Mouse (Mus musculus) kidney, embryonic 14.5 days (tissue): ENCODE measurements at regions not wholly inside any gene's neighbourhood (a gene's known extent, or its start where the extent isn't known, plus 50 kb on each side); places are given as distances from the start of the nearest gene placed in this dataset.

Experiments used
- ATAC-seq: fragments of 200-750 bp; cut with Nextera tagmentation; 2 replicates; pipeline ENCODE4 v1.8.0; 2017; ENCODE audit warnings: moderate number of reproducible peaks, mild to moderate bottlenecking, moderate TSS enrichment, moderate library complexity; ENCODE audit not compliant: low FRiP score, low TSS enrichment
- H3K27ac ChIP-seq: fragments of 300-500 bp; sonication (generic); 2 replicates; pipeline ENCODE4 v1.5.1; 2014; ENCODE audit warnings: low read depth, mild to moderate bottlenecking, low read length, moderate library complexity, mixed read lengths
- H3K27me3 ChIP-seq: fragments of 300-500 bp; sonication (generic); 2 replicates; pipeline ENCODE4 v1.6.1; 2014; ENCODE audit warnings: mild to moderate bottlenecking, low read length; ENCODE audit not compliant: control insufficient read depth, insufficient read depth
- H3K36me3 ChIP-seq: fragments of 300-500 bp; sonication (generic); 2 replicates; pipeline ENCODE4 v1.6.1; 2014; ENCODE audit warnings: low read length, mixed read lengths; ENCODE audit not compliant: control insufficient read depth, insufficient read depth
- H3K4me1 ChIP-seq: fragments of 300-500 bp; sonication (generic); 2 replicates; pipeline ENCODE4 v1.6.1; 2014; ENCODE audit warnings: low read length, mixed read lengths; ENCODE audit not compliant: control insufficient read depth, insufficient read depth
- H3K4me2 ChIP-seq: fragments of 300-500 bp; sonication (generic); replicated peaks from 2 replicates; pipeline ENCODE4 v1.6.1; 2014; ENCODE audit warnings: low read depth, mild to moderate bottlenecking, low read length
- H3K4me3 ChIP-seq: fragments of 300-500 bp; sonication (generic); 2 replicates; pipeline ENCODE4 v1.5.1; 2014; ENCODE audit warnings: mild to moderate bottlenecking, low read length
- H3K9ac ChIP-seq: fragments of 300-500 bp; sonication (generic); 2 replicates; pipeline ENCODE4 v1.6.1; 2014; ENCODE audit warnings: low read depth, mild to moderate bottlenecking, low read length, moderate library complexity
- H3K9me3 ChIP-seq: fragments of 300-500 bp; sonication (generic); 2 replicates; pipeline ENCODE4 v1.6.1; 2016; ENCODE audit warnings: low read length; ENCODE audit not compliant: control insufficient read depth
- WGBS: fragments of 180-500 bp; shearing (Covaris S2); extraction: QIAGEN DNeasy Blood & Tissue Kit; methylation state at CpG from one replicate; pipeline ENCODE4 v1.1.7; 2014; 5-methylcytosine and 5-hydroxymethylcytosine counted together

GRCm38 (mm10) chr5:113436987-113437386, 53.1 kb upstream of the Wscd2 start:
- Histone ChIP-seq H3K4me1 (no peaks in the 10 kb centered on the region), H3K9me3 (no peaks in the 10 kb centered on the region), H3K4me3 (no peak overlapping the region), H3K4me2 (no peak overlapping the region), H3K36me3 (no peaks in the 10 kb centered on the region), H3K9ac (no peak overlapping the region), H3K27me3 (no peaks in the 10 kb centered on the region), H3K27ac (no peak overlapping the region)
- WGBS: 47% methylated on average over 3 of the region's 3 CpGs
- ATAC-seq: no peak
